Comparison of ENCODE assay signal across 40 mouse cellular contexts in the genomic region with DNA sequence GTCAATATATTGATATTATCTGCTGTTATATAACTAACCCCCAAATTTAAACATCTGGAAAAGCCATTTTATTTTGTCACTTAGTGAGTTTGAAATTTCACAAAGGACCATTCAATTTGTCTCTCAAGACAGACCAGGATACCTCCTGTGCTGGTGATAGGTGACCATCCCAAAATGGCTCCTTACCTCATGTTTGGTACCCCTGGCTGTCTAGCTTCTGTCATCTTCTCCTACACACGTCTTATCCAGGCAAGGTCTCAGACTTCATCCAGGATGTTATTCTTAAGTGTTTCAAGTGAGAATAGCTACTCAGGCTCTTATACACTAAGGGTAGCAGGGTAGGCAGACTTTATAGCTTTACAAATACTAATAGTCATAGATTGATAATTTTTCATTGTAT. TPM values are rescaled to one million over a fixed set of nuclear protein-coding genes. Genes with fewer than 3 reads are reported as not detected.
"Had no signal": no experiment of that assay in that cellular context is flagged by ENCODE, and none has a peak within 500 bp of the region (broad histone marks: within the 10 kb centered on the region; RNA-seq: fewer than 3 reads in every experiment).

No protein-coding gene starts in this region.

- DNase-seq: left cerebral cortex, postnatal 4 days; liver; liver, embryonic 13.5 days; liver, postnatal 0 days; lung, adult 18-20 months; lung, adult 2 months; lung, embryonic 14.5 days; lung, postnatal 10 days; lung, postnatal 14 days; lung, postnatal 36 days; lung, postnatal 4 days; midbrain, embryonic 14.5 days had no signal

- ATAC-seq: liver, embryonic 12.5 days; liver, postnatal 0 days; lung, postnatal 0 days; midbrain, embryonic 13.5 days; midbrain, embryonic 15.5 days; midbrain, embryonic 16.5 days had no signal

- H3K4me1 ChIP-seq: limb, embryonic 15.5 days; liver, embryonic 12.5 days; liver, embryonic 13.5 days; liver, embryonic 15.5 days; lung, embryonic 15.5 days; megakaryocyte, embryonic 14.5 days; midbrain, embryonic 10.5 days; midbrain, embryonic 12.5 days; midbrain, embryonic 13.5 days; midbrain, embryonic 15.5 days; neural tube, embryonic 12.5 days had no signal

- H3K9me3 ChIP-seq: limb, embryonic 10.5 days; limb, embryonic 12.5 days; limb, embryonic 13.5 days; limb, embryonic 15.5 days; liver, embryonic 12.5 days; liver, embryonic 13.5 days; liver, embryonic 15.5 days; lung, embryonic 15.5 days; megakaryocyte, embryonic 14.5 days; midbrain, embryonic 10.5 days; midbrain, embryonic 12.5 days; midbrain, embryonic 13.5 days; midbrain, embryonic 15.5 days; neural tube, embryonic 12.5 days had no signal

- H3K9ac ChIP-seq: limb, embryonic 12.5 days; limb, embryonic 13.5 days; limb, embryonic 15.5 days; liver, embryonic 12.5 days; liver, embryonic 13.5 days; liver, embryonic 14.5 days; liver, embryonic 15.5 days; liver, postnatal 0 days; lung, embryonic 14.5 days; lung, embryonic 15.5 days; midbrain, embryonic 12.5 days; midbrain, embryonic 13.5 days; midbrain, embryonic 15.5 days; neural tube, embryonic 12.5 days had no signal

- H3K4me3 ChIP-seq: limb, embryonic 10.5 days; limb, embryonic 12.5 days; limb, embryonic 13.5 days; limb, embryonic 15.5 days; liver, embryonic 12.5 days; liver, embryonic 13.5 days; liver, embryonic 15.5 days; lung, embryonic 15.5 days; megakaryocyte, embryonic 14.5 days; midbrain, embryonic 10.5 days; midbrain, embryonic 12.5 days; midbrain, embryonic 13.5 days; midbrain, embryonic 15.5 days; myocyte; neural tube, embryonic 12.5 days had no signal

- H3K27ac ChIP-seq: limb, embryonic 10.5 days; limb, embryonic 12.5 days; limb, embryonic 13.5 days; limb, embryonic 15.5 days; liver, embryonic 12.5 days; liver, embryonic 13.5 days; liver, embryonic 14.5 days; liver, embryonic 15.5 days; lung, embryonic 15.5 days; macrophage; midbrain, embryonic 10.5 days; midbrain, embryonic 12.5 days; midbrain, embryonic 13.5 days; midbrain, embryonic 15.5 days; neural tube, embryonic 12.5 days had no signal

- H3K36me3 ChIP-seq: limb, embryonic 10.5 days; limb, embryonic 12.5 days; limb, embryonic 13.5 days; limb, embryonic 15.5 days; liver, embryonic 12.5 days; liver, embryonic 13.5 days; liver, embryonic 15.5 days; lung, embryonic 15.5 days; midbrain, embryonic 10.5 days; midbrain, embryonic 12.5 days; midbrain, embryonic 13.5 days; midbrain, embryonic 15.5 days; neural tube, embryonic 12.5 days had no signal

RNA-seq across cellular contexts. Expression of gene Zfp42, which starts 17.9 kb away (rescaled TPM):
- total RNA-seq: left cerebral cortex, postnatal 10 days; left cerebral cortex, postnatal 14 days; left cerebral cortex, postnatal 25 days; left cerebral cortex, postnatal 36 days; left cerebral cortex, postnatal 4 days; liver, adult 2 months; megakaryocyte progenitor cell, adult 5-6 weeks; megakaryocyte, adult 5-6 weeks; megakaryocyte-erythroid progenitor cell, adult 5-6 weeks; midbrain, postnatal 0 days; monocyte, adult 5-6 weeks had no signal
